Mouse (Mus musculus): ENCODE data around the gene Tob1.

DNA sequence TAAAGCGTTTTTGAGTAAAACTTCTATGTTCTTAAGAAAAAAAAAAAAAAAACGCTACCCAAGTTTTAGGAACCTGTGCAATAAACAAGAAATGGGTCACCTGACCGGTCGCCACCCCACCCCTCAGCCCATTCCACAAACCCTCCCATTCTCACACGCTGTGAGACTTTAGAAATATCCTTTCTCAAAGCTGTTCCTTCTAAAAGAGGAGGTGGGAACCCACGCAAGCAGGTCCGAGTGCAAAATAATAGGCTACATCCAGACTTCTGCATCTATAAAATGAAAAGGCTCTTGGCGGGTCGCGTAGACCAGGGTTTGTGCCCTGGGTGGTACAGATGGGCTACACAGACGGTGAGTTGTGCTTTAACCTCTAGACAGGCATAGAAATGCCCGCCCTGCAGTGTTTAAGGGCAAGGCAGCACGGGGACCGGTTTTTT, 1.5 kb upstream of the Tob1 start:
- no peak for TF ChIP-seq POLR2A (IDR thresholded peaks at IDR 0.05; ENCODE audit: insufficient read depth, low read depth, low read length)
- no peak for TF ChIP-seq CTCF (IDR thresholded peaks at IDR 0.05; ENCODE audit: insufficient read depth, low read depth, low read length)

Measured in olfactory bulb, adult 2 months (tissue).